Mouse (Mus musculus): ENCODE results near the gene Zbed4. TPM values are rescaled to one million over a fixed set of nuclear protein-coding genes. Genes with fewer than 3 reads are reported as not detected.
"Not testable (repeated sequence)": the region's sequence is repeated elsewhere in the genome, so short reads cannot be mapped to it uniquely, and the experiment has no call there.

Gene Zbed4
- polyA plus RNA-seq, 1 experiment = 16.8 TPM

DNA sequence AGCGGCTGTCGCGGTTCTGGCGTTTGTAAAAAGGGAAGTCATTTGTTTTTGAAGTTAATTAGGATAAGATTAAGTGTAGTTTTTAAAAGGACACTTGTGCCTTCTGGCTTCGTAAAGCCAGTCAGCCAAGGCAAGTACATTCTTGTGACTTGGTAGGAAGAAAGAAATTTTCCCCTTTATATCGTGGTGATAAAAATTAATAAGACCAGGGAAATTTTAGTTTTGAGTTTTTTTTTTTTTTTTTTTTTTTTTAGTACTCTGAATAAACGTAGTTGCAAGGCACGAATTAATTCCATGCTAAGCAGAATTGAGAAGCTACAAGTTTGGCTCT, 908 bp downstream of the Zbed4 start:
- Histone ChIP-seq H3K27me3 (ENCODE audit: control insufficient read depth, insufficient read depth, low read length) (no peaks in the 10 kb centered on the region), H3K4me3 (ENCODE audit: control insufficient read depth, low read depth, low read length) (peak overlapping the region; percentile 96), H3K36me3 (ENCODE audit: control insufficient read depth, insufficient read depth, low read length) (no peaks in the 10 kb centered on the region), H3K27ac (ENCODE audit: control insufficient read depth, insufficient read depth, low read depth, low read length) (peak overlapping the region; percentile 75), H3K4me1 (ENCODE audit: control insufficient read depth, insufficient read depth, low read length) (peaks cover 8% of the 10 kb centered on the region)
- no peak for TF ChIP-seq CTCF (IDR thresholded peaks at IDR 0.05; ENCODE audit: control insufficient read depth, insufficient read depth, insufficient replicate concordance, low read depth, low read length)
- no peak for TF ChIP-seq POLR2A (IDR thresholded peaks at IDR 0.05; ENCODE audit: control insufficient read depth, low read depth, low read length)

DNA sequence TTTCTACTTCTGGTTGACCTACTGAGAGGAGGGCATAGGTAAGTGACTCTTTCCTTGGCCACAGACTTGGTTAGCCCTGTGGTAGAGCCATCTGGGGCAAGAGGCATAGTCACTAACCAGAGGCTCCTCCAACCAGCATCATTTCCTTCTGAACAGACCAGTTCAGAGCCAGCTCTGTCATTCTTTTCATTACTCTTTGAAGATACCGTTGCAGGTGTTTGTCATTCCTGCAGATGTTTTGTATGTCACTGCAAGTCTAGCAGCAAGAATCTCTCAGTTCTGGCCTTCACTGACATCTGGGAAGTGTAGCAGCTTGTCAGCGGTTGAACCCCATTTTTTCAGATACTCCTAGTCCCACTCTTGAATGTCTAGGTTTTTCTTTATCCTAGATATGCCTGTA, 3.4 kb downstream of the Zbed4 start:
- Histone ChIP-seq H3K27me3 (ENCODE audit: control insufficient read depth, insufficient read depth, low read length) (no peaks in the 10 kb centered on the region), H3K27ac (ENCODE audit: control insufficient read depth, insufficient read depth, low read depth, low read length) (no peak overlapping the region), H3K4me1 (ENCODE audit: control insufficient read depth, insufficient read depth, low read length) (peaks cover 6% of the 10 kb centered on the region), H3K4me3 (ENCODE audit: control insufficient read depth, low read depth, low read length) (no peak overlapping the region), H3K36me3 (ENCODE audit: control insufficient read depth, insufficient read depth, low read length) (no peaks in the 10 kb centered on the region; the same call in 1 of the 2 replicates)
- no peak for TF ChIP-seq POLR2A (IDR thresholded peaks at IDR 0.05; ENCODE audit: control insufficient read depth, low read depth, low read length)
- TF ChIP-seq CTCF (IDR thresholded peaks at IDR 0.05; ENCODE audit: control insufficient read depth, insufficient read depth, insufficient replicate concordance, low read depth, low read length) = no peak

- no peak overlapping the region for H3K27ac ChIP-seq (ENCODE audit: control insufficient read depth, insufficient read depth, low read depth, low read length)
- TF ChIP-seq CTCF (IDR thresholded peaks at IDR 0.05; ENCODE audit: control insufficient read depth, insufficient read depth, insufficient replicate concordance, low read depth, low read length) (peak; percentile 15; the same call in 1 of the 2 replicates), POLR2A (IDR thresholded peaks at IDR 0.05; ENCODE audit: control insufficient read depth, low read depth, low read length) (peak; percentile 27; the same call in 1 of the 2 replicates)
- no peaks in the 10 kb centered on the region for H3K27me3 ChIP-seq (ENCODE audit: control insufficient read depth, insufficient read depth, low read length)
- H3K4me1 ChIP-seq (ENCODE audit: control insufficient read depth, insufficient read depth, low read length) = peaks cover under 1% of the 10 kb centered on the region; the same call in 1 of the 2 replicates
- no peak overlapping the region for H3K4me3 ChIP-seq (ENCODE audit: control insufficient read depth, low read depth, low read length)
- no peaks in the 10 kb centered on the region; the same call in 1 of the 2 replicates for H3K36me3 ChIP-seq (ENCODE audit: control insufficient read depth, insufficient read depth, low read length)
These were observed 4.3 kb downstream of the Zbed4 start for GRCm38 (mm10) chr15:88755761-88756160.

- no peaks in the 10 kb centered on the region; the same call in 1 of the 2 replicates for H3K4me1 ChIP-seq (ENCODE audit: control insufficient read depth, insufficient read depth, low read length)
- H3K36me3 ChIP-seq (ENCODE audit: control insufficient read depth, insufficient read depth, low read length) = no peaks in the 10 kb centered on the region; the same call in 1 of the 2 replicates
- TF ChIP-seq POLR2A (IDR thresholded peaks at IDR 0.05; ENCODE audit: control insufficient read depth, low read depth, low read length) (no peak), CTCF (IDR thresholded peaks at IDR 0.05; ENCODE audit: control insufficient read depth, insufficient read depth, insufficient replicate concordance, low read depth, low read length) (no peak)
- no peak overlapping the region for H3K4me3 ChIP-seq (ENCODE audit: control insufficient read depth, low read depth, low read length)
- no peaks in the 10 kb centered on the region for H3K27me3 ChIP-seq (ENCODE audit: control insufficient read depth, insufficient read depth, low read length)
- no peak overlapping the region for H3K27ac ChIP-seq (ENCODE audit: control insufficient read depth, insufficient read depth, low read depth, low read length)
These were observed 6.6 kb downstream of the Zbed4 start for GRCm38 (mm10) chr15:88758061-88758460.

DNA sequence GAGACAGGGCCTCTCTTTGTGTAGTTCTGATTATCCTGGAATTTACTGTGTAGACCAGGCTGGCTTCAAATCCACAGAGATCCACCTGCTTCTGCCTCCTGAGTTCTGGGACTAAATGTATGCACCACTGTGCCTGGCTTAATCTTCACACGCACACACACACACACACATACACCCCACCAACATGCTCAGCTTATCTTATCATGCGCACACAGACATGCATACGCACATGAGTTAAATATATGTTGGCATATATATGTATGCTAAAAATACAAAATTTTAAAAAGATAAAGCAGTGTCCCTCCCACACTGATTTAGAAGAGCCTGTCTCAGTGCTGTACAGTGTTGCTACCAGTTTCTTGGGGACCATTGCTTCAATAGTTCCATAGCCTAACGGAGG, 10.1 kb downstream of the Zbed4 start:
- H3K4me1 ChIP-seq (ENCODE audit: control insufficient read depth, insufficient read depth, low read length) = no peaks in the 10 kb centered on the region; the same call in 1 of the 2 replicates
- H3K36me3 ChIP-seq (ENCODE audit: control insufficient read depth, insufficient read depth, low read length) = no peaks in the 10 kb centered on the region; the same call in 1 of the 2 replicates
- TF ChIP-seq POLR2A (IDR thresholded peaks at IDR 0.05; ENCODE audit: control insufficient read depth, low read depth, low read length) = no peak
- TF ChIP-seq CTCF (IDR thresholded peaks at IDR 0.05; ENCODE audit: control insufficient read depth, insufficient read depth, insufficient replicate concordance, low read depth, low read length) = no peak
- no peak overlapping the region for H3K4me3 ChIP-seq (ENCODE audit: control insufficient read depth, low read depth, low read length)
- no peak overlapping the region for H3K27ac ChIP-seq (ENCODE audit: control insufficient read depth, insufficient read depth, low read depth, low read length)
- no peaks in the 10 kb centered on the region for H3K27me3 ChIP-seq (ENCODE audit: control insufficient read depth, insufficient read depth, low read length)

DNA sequence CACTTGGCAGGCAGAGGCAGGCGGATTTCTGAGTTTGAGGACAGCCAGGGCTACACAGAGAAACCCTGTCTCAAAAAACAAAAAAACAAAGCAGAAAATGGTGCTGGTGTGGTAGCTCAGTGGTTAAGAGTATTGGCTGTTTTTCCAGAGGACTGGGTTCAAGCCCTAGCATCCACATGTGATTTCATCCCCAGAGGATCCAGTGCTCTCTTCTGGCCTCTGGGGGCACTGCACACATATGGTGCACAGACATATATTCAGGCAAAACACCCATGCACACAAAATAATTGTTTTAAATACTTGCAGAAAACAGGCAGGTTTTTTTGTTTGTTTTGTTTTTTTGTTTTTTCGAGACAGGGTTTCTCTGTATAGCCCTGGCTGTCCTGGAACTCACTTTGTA, 14.7 kb downstream of the Zbed4 start:
- not testable (repeated sequence) for H3K27ac ChIP-seq (ENCODE audit: control insufficient read depth, insufficient read depth, low read depth, low read length); H3K27me3 ChIP-seq (ENCODE audit: control insufficient read depth, insufficient read depth, low read length); H3K4me1 ChIP-seq (ENCODE audit: control insufficient read depth, insufficient read depth, low read length); H3K4me3 ChIP-seq (ENCODE audit: control insufficient read depth, low read depth, low read length); H3K36me3 ChIP-seq (ENCODE audit: control insufficient read depth, insufficient read depth, low read length)

DNA sequence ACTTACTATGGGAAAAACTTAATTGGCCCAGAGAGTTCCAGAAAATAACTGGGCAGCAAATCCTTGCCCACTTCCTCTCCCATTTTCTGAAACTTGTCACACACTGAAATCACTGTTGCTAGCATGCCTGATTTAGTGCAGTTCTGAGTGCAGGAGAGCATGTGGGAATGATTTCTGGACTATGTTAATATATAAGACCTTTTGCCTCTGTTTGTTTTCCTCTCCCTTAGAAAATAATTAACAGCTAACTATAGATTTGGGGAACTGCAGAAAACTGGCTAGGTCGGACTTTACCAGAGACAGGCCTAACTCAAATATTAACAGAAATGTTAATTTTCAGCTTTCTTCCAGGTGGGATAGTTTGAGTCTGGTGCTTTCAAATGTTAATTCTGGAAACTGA, 17.1 kb downstream of the Zbed4 start:
- H3K4me1 ChIP-seq (ENCODE audit: control insufficient read depth, insufficient read depth, low read length) = no peaks in the 10 kb centered on the region
- H3K27ac ChIP-seq (ENCODE audit: control insufficient read depth, insufficient read depth, low read depth, low read length) = no peak overlapping the region
- TF ChIP-seq POLR2A (IDR thresholded peaks at IDR 0.05; ENCODE audit: control insufficient read depth, low read depth, low read length) = no peak
- TF ChIP-seq CTCF (IDR thresholded peaks at IDR 0.05; ENCODE audit: control insufficient read depth, insufficient read depth, insufficient replicate concordance, low read depth, low read length) = no peak
- H3K36me3 ChIP-seq (ENCODE audit: control insufficient read depth, insufficient read depth, low read length) = no peaks in the 10 kb centered on the region
- H3K4me3 ChIP-seq (ENCODE audit: control insufficient read depth, low read depth, low read length) = no peak overlapping the region
- no peaks in the 10 kb centered on the region for H3K27me3 ChIP-seq (ENCODE audit: control insufficient read depth, insufficient read depth, low read length)

DNA sequence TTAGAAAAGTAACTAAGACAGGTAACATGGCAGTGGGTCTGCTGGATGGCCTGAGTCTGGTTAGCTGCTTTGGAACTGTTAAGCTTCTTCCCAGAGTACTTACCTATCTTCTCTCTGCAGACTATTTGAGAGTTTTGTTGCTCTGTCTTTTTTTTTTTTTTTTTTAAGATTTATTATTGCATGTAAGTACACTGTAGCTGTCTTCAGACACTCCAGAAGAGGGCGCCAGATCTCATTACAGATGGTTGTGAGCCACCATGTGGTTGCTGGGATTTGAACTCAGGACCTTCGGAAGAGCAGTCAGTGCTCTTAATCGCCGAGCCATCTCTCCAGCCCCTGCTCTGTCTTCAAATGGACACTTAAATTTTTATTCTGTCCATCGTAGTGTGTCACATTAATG, 23.2 kb downstream of the Zbed4 start:
- not testable (repeated sequence) for H3K4me1 ChIP-seq (ENCODE audit: control insufficient read depth, insufficient read depth, low read length); H3K36me3 ChIP-seq (ENCODE audit: control insufficient read depth, insufficient read depth, low read length); H3K4me3 ChIP-seq (ENCODE audit: control insufficient read depth, low read depth, low read length); H3K27me3 ChIP-seq (ENCODE audit: control insufficient read depth, insufficient read depth, low read length); H3K27ac ChIP-seq (ENCODE audit: control insufficient read depth, insufficient read depth, low read depth, low read length)

Measured in testis, adult 2 months (tissue).